Mouse (Mus musculus) urinary bladder, postnatal 36 days (tissue): ENCODE results near the gene Gm28827.
"Not testable (repeated sequence)": the region's sequence is repeated elsewhere in the genome, so short reads cannot be mapped to it uniquely, and the experiment has no call there.

Experiments
- DNase-seq, 2 experiments: peaks; one replicate each; pipeline ENCODE4 v3.0.0; 2022; ENCODE audit warnings: low spot score in 2 of 2, mixed read lengths in 1 of 2

The Gm28827 gene

GRCm38 (mm10) chrY:83030647-83031046 is at the start of gene Gm28827:
Gene Gm28827 (plus strand): TSS chrY:83030947.
- not testable (repeated sequence) for DNase-seq
